21 mouse cellular contexts compared by ENCODE assay signal in genomic region chr16:7076305-7076704, GRCm38 (mm10).
DNase-seq lines count a peak whose midpoint lies in the region; TF ChIP-seq lines count a peak whose summit lies in the region.
"Had no signal": no experiment of that assay in that cellular context is flagged by ENCODE, and none has a peak within 500 bp of the region (broad histone marks: within the 10 kb centered on the region; RNA-seq: fewer than 3 reads in every experiment).

No protein-coding gene starts in this region.

- in situ Hi-C loops in ES-E14 (cut with MboI; ENCODE audit: low sequenced_read_pairs in 2 of 2, unreplicated experiment in 2 of 2) = no loop called here

- H3K4me3 ChIP-seq in heart, adult 2 months = no peak overlapping the region
- H3K4me3 ChIP-seq in ES-E14 (ENCODE audit: insufficient read depth in 1 of 2, low read depth in 1 of 2, low read length in 2 of 2, poor library complexity in 1 of 2, severe bottlenecking in 1 of 2) = no peak overlapping the region
- H3K4me3 ChIP-seq: embryonic facial prominence, embryonic 10.5 days; embryonic facial prominence, embryonic 13.5 days; erythroblast, embryonic 14.5 days; forebrain, embryonic 12.5 days; forebrain, embryonic 15.5 days; hindbrain, embryonic 10.5 days had no signal

- no peaks in the 10 kb centered on the region for H3K27me3 ChIP-seq in heart, adult 2 months (ENCODE audit: control insufficient read depth, insufficient read depth, low read length)
- H3K27me3 ChIP-seq: embryonic facial prominence, embryonic 13.5 days; forebrain, embryonic 12.5 days; forebrain, embryonic 15.5 days; Patski had no signal

- no peaks in the 10 kb centered on the region for H3K79me2 ChIP-seq in heart, adult 2 months (replicated peaks; ENCODE audit: control insufficient read depth, insufficient read depth, low read length)

- TF ChIP-seq EP300 in heart, adult 2 months (IDR thresholded peaks at IDR 0.05; ENCODE audit: insufficient read depth, low read depth, low read length) = no peak

- 90% methylated on average over 1 of the region's 1 CpGs for WGBS in heart, adult 2 months

- TF ChIP-seq POLR2A in heart, adult 2 months (IDR thresholded peaks at IDR 0.05; ENCODE audit: insufficient read depth, low read depth, low read length) = no peak

- H3K36me3 ChIP-seq in heart, adult 2 months (ENCODE audit: control insufficient read depth, insufficient read depth, low read length) = peaks cover 9% of the 10 kb centered on the region; the same call in 1 of the 2 replicates
- no peaks in the 10 kb centered on the region for H3K36me3 ChIP-seq in ES-E14 (ENCODE audit: control insufficient read depth, insufficient read depth, low read length, poor library complexity, severe bottlenecking)
- H3K36me3 ChIP-seq: embryonic facial prominence, embryonic 10.5 days; embryonic facial prominence, embryonic 13.5 days; forebrain, embryonic 12.5 days; forebrain, embryonic 15.5 days; G1E; hindbrain, embryonic 10.5 days had no signal

- no peaks in the 10 kb centered on the region for H3K9me3 ChIP-seq in ES-E14 (ENCODE audit: control insufficient read depth, insufficient read depth, low read depth, low read length)
- H3K9me3 ChIP-seq: embryonic facial prominence, embryonic 10.5 days; embryonic facial prominence, embryonic 13.5 days; forebrain, embryonic 12.5 days; forebrain, embryonic 15.5 days; hindbrain, embryonic 10.5 days had no signal

- H3K27ac ChIP-seq in heart, adult 2 months = peak overlapping the region; percentile 68
- H3K27ac ChIP-seq in ES-E14 (ENCODE audit: insufficient read depth, low read depth, low read length, poor library complexity, severe bottlenecking) = no peak overlapping the region; the same call in 1 of the 2 replicates
- H3K27ac ChIP-seq: embryonic facial prominence, embryonic 10.5 days; embryonic facial prominence, embryonic 13.5 days; forebrain, embryonic 12.5 days; forebrain, embryonic 15.5 days; hindbrain, embryonic 10.5 days; hindbrain, embryonic 14.5 days; hindbrain, postnatal 0 days had no signal

- DNase-seq in heart, adult 2 months = no peak
- no peak for DNase-seq in heart, postnatal 25 days (ENCODE audit: low spot score)
- DNase-seq in ES-E14 (ENCODE audit: low read depth, low spot score) = no peak
- peak; percentile 24 for DNase-seq in brain, adult 2 months (ENCODE audit: low read depth, low spot score)
- DNase-seq in cerebellum, adult 11-12 months = no peak
- DNase-seq in embryo, embryonic 9.5 days (ENCODE audit: extremely low spot score) = no peak
- DNase-seq: adrenal gland, adult 2 months; adrenal gland, postnatal 25 days; gastrocnemius, postnatal 14 days; heart, postnatal 36 days; kidney, adult 18-20 months had no signal

- H3K9ac ChIP-seq in heart, adult 2 months (ENCODE audit: low read depth, low read length) = no peak overlapping the region
- no peak overlapping the region for H3K9ac ChIP-seq in ES-E14 (ENCODE audit: insufficient read depth, low read depth, low read length, poor library complexity, severe bottlenecking)
- H3K9ac ChIP-seq: embryonic facial prominence, embryonic 13.5 days; forebrain, embryonic 12.5 days; forebrain, embryonic 15.5 days; hindbrain, embryonic 14.5 days had no signal

- H3K4me1 ChIP-seq in heart, adult 2 months (ENCODE audit: control insufficient read depth, insufficient read depth, low read length) = no peaks in the 10 kb centered on the region; the same call in 1 of the 2 replicates
- peaks cover 3 to 25% of the 10 kb centered on the region in 2 experiments; a peak in 2 of 4 replicates for H3K4me1 ChIP-seq in ES-E14 (ENCODE audit: control insufficient read depth in 2 of 2, insufficient read depth in 2 of 2, low read length in 2 of 2, poor library complexity in 1 of 2)
- H3K4me1 ChIP-seq: embryonic facial prominence, embryonic 13.5 days; forebrain, embryonic 12.5 days had no signal

- intact Hi-C loops in heart, adult 2 months (cut with DNase I) = no loop called here
- intact Hi-C loops in heart, postnatal 25 days (cut with DNase I) = no loop called here

- no peak for TF ChIP-seq CTCF in heart, adult 2 months (IDR thresholded peaks at IDR 0.05)

TF ChIP-seq in ES-E14, 5 proteins besides CTCF, POLR2A, EP300 and RAD21:
- TF ChIP-seq CHD2 (IDR thresholded peaks at IDR 0.05; ENCODE audit: low read depth, low read length) (no peak), MAFK (IDR thresholded peaks at IDR 0.05; ENCODE audit: insufficient read depth, low read depth, low read length) (peak; percentile 88)
TF ChIP-seq in ES-E14: peak in this region for 1.
